Mouse (Mus musculus) erythroblast, embryonic 14.5 days (primary cell): ENCODE measurements around the gene Bloc1s6.

Source experiments
- GATA1 ChIP-seq: IDR thresholded peaks from 2 replicates; pipeline ENCODE4 v1.6.1; 2012; ENCODE audit warnings: low read length, inconsistent platforms, mixed read lengths
- TAL1 ChIP-seq: IDR thresholded peaks from 3 replicates; pipeline ENCODE4 v1.6.1; 2012; ENCODE audit warnings: low read length, inconsistent platforms, mixed read lengths

DNA sequence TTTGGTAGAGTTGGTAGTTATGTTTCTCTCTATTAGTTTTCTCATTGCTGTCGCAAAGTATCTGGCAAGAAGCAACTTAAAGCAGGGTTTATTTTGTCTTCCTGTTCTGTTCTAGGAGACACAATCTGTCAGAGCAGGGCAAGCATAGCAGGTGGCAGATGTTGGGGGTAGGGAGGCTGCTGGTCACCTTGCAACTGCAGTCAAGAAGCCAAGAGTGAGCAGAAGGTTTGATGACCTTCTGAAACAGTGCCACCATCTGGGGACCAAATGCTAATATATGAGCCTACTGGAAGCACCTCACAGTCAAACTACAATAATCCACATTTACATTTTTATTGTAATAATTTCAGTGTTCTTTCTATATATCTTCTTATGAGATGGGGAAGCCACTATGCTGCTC lies 21.5 kb downstream of the Bloc1s6 start:
- TF ChIP-seq TAL1 (no peak), GATA1 (no peak)
